Mouse (Mus musculus): ENCODE measurements around the gene Rnf38. TPM values are rescaled to one million over a fixed set of nuclear protein-coding genes. Genes with fewer than 3 reads are reported as not detected.

The Rnf38 gene
- 10 to 100 TPM; 56.5 to 57.8 TPM for total RNA-seq (2021)

GRCm38 (mm10) chr4:44233713-44234003 lies at the start of gene Rnf38:
Gene Rnf38 (minus strand): TSS chr4:44233789.
- DNase-seq: no peak

DNA sequence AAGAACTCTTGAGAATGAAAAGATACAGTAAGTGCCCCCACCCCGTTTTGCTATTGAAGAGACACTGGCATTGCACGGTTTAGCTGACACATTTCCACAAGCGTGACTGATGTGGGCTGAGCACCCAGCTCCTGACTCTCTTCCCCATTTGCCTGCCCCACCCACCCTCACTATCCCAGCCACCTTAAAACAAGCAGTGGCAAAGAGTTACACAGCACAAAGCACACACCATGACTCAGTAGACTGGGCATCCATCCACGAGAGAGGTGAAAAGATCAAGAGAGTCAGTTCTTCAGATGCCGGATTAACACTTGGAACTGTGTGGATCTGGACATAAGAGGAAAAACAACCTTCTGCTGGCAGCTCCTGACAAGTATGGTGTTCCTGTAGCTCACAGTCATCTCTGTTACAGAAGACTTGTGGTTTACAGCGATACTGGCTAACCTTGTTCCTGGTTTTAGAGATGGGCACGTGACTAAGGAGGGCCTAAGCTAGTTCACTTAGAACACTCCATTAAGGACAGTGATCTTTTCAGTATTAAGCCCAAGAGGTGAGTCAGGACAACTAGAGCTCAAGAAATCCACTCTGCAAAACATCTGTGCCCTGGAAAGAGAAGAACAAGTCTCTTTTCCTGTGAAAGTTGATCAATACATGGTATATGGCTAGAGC lies 48.1 kb upstream of the Rnf38 start:
- no peak for DNase-seq

DNA sequence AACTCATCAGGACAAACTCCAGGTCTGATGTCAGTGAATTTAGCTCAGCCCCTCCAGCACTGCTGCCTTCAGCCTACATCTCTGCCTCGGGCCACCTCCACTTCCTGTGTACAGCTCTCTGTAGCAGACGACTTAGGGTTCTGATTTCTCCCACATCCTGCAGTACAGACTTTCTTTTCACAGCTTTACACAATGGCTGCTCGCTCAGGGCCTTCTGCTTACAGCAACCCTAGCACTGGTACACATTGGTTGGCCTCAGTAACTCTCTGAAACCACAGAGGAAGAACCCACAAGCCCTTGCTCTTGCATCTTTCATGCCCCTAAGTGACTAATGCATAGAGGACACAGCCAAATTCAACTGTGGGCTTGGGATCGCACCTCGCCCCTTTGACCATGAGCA lies 37.5 kb upstream of the Rnf38 start:
- no peak for DNase-seq

- no peak for DNase-seq
Measured at GRCm38 (mm10) chr4:44269376-44269817, 35.8 kb upstream of the Rnf38 start.

DNA sequence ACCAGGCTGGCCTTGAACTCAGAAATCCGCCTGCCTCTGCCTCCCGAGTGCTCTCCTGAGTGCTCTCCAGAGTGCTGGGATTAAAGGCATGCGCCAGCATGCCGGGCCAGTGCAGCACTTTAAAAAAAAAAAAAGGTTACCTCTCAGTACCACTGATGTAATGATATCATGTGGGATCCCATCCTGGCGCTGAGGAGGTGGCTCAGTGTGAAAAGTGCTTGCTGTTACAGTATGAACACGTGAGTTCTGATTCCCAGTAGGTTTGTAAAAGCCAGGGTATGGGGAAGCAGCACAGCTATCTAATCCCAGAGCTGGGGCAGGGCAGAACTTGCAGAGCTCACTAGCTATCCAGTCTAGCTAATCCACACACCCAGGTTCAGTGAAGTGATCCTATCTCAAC lies 33.8 kb upstream of the Rnf38 start:
- DNase-seq: no peak

- DNase-seq: no peak
Measured at GRCm38 (mm10) chr4:44265500-44265899, 31.9 kb upstream of the Rnf38 start.

GRCm38 (mm10) chr4:44260244-44260643 lies 26.7 kb upstream of the Rnf38 start:
- DNase-seq: peak; percentile 77

DNA sequence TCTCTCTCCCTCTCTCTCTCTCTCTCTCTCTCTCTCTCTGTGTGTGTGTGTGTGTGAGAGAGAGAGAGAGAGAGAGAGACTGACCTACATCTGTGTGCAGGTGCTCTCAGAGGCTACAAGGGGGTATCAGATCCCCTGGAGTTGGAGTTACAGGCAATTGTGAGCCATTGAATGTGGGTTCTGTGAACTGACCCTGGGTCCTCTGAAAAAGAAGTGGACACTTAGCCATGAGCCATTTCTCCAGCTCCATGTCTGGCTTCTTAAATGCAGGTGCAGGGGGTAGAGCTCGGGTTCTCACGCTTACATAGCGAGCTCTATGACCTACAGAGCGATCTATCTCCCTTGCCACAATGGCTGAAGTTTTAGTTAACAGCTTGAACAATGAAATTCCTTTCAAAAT lies 25.5 kb upstream of the Rnf38 start:
- DNase-seq: no peak

DNA sequence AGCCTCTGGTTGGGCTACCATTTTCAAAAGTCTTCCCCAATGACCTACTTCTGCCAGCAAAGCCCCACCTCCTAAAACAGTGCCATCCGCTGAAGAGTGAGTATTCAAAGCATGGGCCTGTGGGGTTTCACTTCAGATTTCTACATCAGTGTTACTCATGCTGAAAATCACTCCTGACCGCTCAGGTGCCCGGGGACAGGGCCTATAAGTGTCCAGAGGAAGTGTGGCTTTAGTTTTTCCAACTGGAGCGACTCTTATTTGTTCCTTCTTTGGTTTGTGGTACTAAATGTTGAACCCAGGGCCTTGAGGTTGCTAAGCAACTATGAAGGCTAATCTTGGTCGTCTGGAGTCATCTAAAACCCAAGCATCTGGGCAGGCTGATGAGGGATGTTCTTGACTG lies 21.0 kb upstream of the Rnf38 start:
- no peak for DNase-seq

DNA sequence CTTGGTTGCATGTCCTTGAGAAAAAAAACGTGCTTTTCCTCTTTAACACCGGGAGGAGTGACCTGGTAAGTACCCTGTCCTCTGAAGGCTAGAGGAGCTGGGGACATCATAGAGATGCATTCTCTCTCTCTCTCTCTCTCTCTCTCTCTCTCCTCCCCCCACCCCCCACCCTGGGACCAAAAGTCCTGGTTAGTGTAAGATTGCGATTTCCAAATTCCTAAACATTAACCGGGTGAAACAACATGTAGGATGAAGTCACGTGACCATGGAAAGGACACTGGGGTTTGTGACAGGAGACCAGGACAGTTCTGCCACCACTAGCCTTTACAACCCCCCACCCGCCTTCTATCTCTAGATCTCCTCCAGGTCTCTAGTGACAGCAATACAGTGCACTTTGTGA lies 19.6 kb upstream of the Rnf38 start:
- no peak for DNase-seq

DNA sequence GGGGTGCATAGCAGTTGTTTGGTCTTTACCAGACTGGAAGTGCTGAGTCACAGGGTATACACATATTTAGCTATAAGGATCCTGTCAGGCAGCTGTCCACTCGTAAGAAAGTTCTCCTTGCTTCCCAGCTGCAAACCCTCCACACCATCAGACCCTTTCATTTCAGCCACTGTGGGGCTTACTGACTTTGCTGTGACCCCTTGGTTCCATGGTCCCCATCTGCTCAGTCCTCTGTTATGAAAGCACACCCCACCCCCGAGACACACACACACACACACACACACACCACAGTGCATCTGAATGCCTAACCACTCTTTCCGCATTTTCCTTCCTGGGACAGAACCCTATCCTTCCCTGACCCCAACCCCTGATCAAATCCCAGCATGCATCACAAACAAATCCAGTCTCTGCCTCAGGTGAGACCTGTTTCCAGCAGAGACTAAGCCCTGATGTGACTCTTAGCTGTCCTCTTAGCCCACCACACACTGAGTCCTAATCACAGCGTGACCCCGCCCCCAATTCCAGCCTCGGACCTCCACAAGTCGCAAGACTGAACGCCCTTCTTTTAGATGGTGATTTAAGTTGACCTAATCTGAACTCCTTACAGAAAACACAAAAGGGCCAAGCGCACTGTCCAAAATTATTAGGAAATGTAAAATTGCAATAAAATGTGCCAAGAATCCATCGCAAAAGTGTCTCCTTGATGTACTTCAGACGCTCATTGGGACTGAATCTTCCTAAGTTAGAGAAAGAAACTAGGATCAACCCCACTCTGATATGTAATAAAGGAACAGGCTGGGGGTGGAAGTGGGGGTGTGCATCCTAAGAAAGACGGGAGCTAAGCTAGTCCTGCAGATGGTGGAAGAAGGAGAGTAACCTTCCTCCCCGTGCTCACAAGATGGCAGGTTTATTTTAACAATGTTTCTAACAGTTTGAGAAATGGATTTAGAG lies 18.7 kb upstream of the Rnf38 start:
- no peak for DNase-seq

DNA sequence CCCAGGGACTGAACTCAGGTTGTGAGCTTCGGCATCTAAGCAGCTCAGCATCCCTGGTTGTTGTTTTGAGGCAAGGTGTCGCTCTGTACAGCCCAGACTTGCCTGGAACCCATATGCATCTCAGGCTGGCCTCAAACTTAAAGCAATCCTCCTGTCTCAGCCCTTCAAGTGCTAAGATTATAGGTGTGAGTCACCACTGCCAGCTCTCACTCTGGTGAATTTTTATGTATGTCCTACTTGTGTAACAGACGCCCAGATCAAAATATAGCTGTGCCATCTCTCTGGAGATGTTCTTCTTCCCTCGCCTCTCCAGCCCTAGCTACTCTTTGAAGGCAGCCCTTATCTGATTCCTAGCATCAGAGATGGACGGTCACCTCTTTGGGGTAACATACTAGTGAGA lies 17.9 kb upstream of the Rnf38 start:
- no peak for DNase-seq

DNA sequence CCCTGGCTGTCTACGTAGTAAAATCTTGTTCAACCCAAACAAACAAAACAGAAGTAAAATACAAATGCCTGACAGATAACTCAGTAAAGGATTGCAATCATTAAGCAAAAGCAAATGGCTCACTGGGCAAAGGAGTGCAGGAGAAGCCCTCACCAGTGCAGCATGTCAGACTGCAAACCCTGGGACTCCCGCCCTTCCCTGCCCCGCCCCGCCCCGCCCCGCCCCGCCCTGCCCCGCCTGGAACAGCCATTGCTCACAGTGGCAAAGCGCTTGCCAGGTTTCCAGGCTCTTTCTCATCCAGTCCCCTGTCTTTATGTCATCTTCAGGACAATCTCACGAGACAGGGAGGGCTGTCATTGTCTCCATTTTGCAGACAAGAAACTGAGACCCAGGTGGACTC lies 16.1 kb upstream of the Rnf38 start:
- DNase-seq: no peak

GRCm38 (mm10) chr4:44247051-44247939 lies 13.7 kb upstream of the Rnf38 start:
- no peak for DNase-seq

DNA sequence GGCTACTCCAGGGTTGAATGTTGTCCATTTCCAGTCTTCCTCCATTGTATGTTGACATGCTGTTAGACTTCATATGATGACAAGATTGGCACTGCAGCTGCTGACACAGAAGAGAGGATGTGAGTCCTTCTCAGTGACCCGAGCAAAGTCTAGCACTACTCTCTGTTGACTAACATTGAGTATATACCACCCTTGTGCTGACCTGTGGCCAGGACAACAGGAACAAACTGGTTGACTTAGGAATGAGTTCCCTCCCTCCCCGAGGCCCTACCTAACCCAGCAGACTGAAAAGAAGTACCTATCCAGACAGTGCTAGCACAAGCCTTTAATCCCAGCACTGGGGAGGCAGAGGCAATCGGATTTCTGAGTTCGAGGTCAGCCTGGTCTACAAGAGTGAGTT lies 12.7 kb upstream of the Rnf38 start:
- DNase-seq: no peak

DNA sequence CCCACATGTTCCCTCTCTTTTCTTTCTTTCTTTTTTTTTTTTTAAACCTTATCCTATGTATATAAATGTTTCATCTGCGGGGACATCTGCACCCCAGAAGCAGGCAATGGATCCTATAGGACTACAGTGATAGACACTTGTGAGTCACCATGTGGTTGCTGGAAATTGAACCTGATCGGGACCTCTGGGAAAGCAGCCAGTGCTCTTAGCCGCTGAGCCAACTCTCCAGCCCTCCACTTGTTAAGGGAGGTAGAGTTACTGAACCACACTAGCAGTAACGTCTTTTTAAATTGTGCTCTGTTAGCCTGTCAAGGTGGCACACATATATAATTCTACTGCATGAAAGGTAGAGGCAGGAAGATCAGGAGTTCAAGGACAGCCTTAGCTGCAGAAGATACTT lies 8.0 kb upstream of the Rnf38 start:
- peak; percentile 14 for DNase-seq

DNA sequence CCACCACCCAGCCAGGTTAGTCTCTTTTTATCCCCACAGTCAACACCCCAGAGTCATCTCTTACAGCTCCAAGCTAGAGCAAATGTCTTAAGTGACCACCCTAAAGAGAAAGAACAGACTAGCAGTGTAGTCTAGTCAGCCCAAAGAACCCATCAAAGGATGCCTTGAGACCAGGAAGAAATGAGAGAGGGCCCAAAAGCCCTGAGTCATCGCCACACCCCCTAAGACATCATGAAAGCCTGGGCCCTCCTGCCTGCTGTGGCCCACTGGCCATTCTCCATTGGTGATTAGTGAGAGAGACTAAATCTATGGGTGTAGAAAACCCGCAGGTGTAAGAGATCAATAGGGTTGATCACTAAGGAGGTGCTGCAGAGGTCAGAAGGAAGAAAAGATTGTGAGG lies 2.4 kb upstream of the Rnf38 start:
- DNase-seq: no peak

DNA sequence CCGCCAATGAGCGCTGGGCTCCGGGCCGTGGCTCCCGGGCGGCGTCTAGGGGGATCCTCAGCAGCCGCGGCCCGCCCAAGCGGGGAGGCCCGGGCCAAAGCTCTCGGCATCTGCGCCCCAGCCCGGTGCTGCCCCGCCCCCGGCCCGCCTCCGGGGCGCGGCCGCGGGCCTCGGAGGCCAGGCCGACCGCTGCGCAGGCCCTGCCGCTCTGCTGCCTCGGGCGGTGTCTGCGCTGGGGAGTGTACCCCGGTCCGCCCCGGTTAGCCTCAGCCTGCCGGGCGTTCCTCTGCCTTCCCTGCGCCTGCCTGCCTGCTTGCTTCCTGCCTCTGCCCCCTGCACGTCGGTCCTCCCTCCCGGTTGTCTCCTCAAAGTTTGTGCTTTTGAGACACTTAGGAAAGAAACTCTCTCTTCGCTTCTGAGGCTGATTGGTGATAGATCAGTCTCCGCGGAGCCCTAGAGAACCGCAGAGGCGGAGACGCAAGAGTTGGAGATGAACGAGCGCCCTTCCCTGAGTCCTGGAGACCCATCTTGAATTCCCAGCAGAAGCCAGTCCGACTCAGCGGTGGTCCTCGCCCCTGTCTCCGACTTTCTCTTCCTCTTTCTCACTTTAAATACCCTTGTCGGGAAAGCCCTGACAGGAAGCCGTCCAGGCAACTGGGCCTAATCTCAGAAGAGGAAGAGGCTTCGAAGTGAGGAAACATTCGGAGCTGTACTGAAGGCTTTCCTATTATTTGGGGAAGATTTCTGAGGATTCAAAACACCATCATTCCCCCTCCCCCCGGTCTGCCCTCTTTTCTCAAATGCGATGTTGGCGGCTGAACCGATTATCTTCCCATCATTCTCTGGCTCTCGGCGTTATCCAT lies 646 bp upstream of the Rnf38 start:
- DNase-seq: peak; percentile 92

- peak; percentile 56 for DNase-seq
Measured at GRCm38 (mm10) chr4:44232771-44233712, 547 bp downstream of the Rnf38 start.

- DNase-seq: no peak
Measured at GRCm38 (mm10) chr4:44225128-44225527, 8.5 kb downstream of the Rnf38 start.

DNA sequence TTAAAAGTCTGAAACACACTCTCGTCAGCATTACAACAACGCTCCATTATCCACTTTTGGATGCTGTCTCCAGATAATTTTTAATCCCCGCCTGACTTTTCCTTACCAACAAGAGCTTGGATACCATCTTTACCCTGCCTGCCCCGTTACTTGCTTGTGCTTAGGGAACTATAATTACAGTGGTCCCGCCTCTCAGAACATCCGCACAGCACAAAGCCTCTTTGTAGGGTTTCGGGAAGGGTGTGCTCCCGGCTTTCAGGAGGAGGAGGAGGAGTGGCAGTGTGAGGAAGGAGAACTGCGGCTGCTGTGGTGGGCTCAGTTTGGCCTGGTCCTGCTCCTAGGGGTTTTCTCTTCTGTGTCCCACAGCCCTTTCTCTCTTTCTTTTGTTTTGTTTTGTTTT lies 9.4 kb downstream of the Rnf38 start:
- no peak for DNase-seq

Measured in heart, postnatal 4 days (tissue).